ENCODE assay signal across 17 mouse cellular contexts in genomic region chr6:83066441-83066840, GRCm38 (mm10).
DNase-seq lines count a peak whose midpoint lies in the region; ATAC-seq lines count a peak whose summit lies in the region.
"Had no signal": no experiment of that assay in that cellular context is flagged by ENCODE, and none has a peak within 500 bp of the region (broad histone marks: within the 10 kb centered on the region; RNA-seq: fewer than 3 reads in every experiment).

No protein-coding gene starts in this region.

- peak; percentile 57 for DNase-seq in ES-CJ7 (ENCODE audit: low read depth, low spot score)
- peak; percentile 63 for DNase-seq in ZHBTc4 (ENCODE audit: low read depth, low spot score)
- DNase-seq in spleen, adult 12 weeks (ENCODE audit: low spot score) = no peak
- DNase-seq in lung, postnatal 14 days = no peak
- DNase-seq: adrenal gland, adult 2 months; adrenal gland, postnatal 10 days; adrenal gland, postnatal 25 days; cerebellum, adult 11-12 months; cerebellum, adult 2 months; cerebellum, adult 9-10 months; cerebellum, postnatal 10 days; cerebellum, postnatal 25 days; forebrain, postnatal 0 days had no signal

- ATAC-seq in frontal cortex, adult (ENCODE audit: low TSS enrichment) = no peak
- ATAC-seq: forebrain, embryonic 13.5 days; forebrain, embryonic 15.5 days; forebrain, postnatal 0 days; Patski had no signal

Comparison
In these comparisons a context has a peak if more than half of its experiments do, and no peak if none do; other contexts are left out.
1. DNase-seq: peak in ES-CJ7 (single experiment) and ZHBTc4 (single experiment); none in spleen, adult 12 weeks (single experiment) and lung, postnatal 14 days (single experiment).